Mouse (Mus musculus) kidney, adult 11 months (tissue): ENCODE data around the gene Tgfb3.
A peak's percentile ranks its signal among the peaks of the same experiment; 100 is the strongest.

ENCODE experiments used
- DNase-seq: peaks from one replicate; pipeline ENCODE4 v3.0.0; 2022

Gene Tgfb3

GRCm38 (mm10) chr12:86027000-86027399 lies 51.8 kb downstream of the Tgfb3 start:
- DNase-seq: no peak

GRCm38 (mm10) chr12:86025480-86025879 lies 53.4 kb downstream of the Tgfb3 start:
- no peak for DNase-seq

DNA sequence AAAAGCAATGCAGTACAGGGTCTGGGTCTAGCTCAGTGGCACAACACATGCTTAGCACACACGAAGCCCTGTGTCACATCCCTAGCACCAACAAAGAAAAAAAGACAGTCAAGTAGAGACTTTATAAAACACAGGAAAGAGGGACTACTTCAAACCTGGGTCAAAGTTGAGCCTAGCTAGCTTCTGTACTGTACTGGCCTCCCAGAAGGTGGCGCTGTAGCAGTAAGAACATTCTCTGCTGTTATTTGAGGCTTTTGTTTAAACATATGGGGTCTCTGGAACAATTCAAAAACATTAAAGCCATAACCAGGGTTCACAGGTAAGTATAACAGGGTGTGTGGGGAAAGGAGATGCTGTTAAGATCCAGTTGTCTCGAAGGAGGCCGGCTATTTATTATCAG lies 54.4 kb downstream of the Tgfb3 start:
- DNase-seq: no peak

- DNase-seq: peak; percentile 10
These were observed 55.6 kb downstream of the Tgfb3 start for GRCm38 (mm10) chr12:86023081-86023871.

- DNase-seq: no peak
These were observed 56.4 kb downstream of the Tgfb3 start for GRCm38 (mm10) chr12:86022282-86022984.

DNA sequence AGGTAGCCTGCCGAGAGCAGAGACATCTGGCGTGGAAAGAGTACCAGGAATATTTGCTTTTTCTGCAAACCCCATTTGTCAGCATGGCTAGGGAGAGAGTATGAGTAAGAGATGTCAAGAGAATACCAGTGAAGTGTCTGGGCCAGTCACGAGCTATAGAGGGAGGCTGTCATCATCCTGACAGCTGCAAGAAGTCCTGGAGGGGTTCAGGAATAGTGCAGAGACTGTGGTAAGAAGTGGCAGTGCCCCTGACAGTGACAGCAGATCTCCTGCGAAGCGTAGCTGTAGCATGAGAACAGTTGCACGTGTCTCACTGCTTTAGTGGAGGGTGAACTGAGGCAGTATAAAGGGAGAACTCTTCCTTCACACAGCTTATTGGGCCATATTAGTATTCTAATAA lies 57.3 kb downstream of the Tgfb3 start:
- DNase-seq: no peak

- DNase-seq: no peak
These were observed 61.5 kb downstream of the Tgfb3 start for GRCm38 (mm10) chr12:86017360-86017759.

GRCm38 (mm10) chr12:86015114-86015513 lies 63.7 kb downstream of the Tgfb3 start:
- DNase-seq: no peak

- no peak for DNase-seq
These were observed 64.2 kb downstream of the Tgfb3 start for GRCm38 (mm10) chr12:86014621-86015020.

GRCm38 (mm10) chr12:86014174-86014573 lies 64.7 kb downstream of the Tgfb3 start:
- DNase-seq: no peak

- DNase-seq: no peak
These were observed 66.6 kb downstream of the Tgfb3 start for GRCm38 (mm10) chr12:86012195-86012594.

DNA sequence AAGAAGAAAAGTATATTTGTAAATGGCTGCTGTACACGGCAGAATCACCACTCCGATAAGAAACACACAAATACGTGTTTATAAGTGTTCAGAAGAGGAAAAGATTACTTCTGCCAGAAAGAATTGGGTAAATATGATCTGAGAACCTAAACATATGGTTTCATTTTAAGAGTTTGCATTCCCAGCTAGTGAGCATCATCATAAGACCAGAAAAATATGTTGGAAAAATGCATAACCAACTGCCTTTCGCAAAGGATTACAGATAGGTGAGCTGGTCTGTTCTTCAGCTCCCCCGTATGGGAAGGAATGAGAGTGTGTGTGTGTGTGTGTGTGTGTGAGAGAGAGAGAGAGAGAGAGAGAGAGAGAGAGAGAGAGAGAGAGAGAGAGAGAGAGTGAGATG lies 68.2 kb downstream of the Tgfb3 start:
- no peak for DNase-seq

DNA sequence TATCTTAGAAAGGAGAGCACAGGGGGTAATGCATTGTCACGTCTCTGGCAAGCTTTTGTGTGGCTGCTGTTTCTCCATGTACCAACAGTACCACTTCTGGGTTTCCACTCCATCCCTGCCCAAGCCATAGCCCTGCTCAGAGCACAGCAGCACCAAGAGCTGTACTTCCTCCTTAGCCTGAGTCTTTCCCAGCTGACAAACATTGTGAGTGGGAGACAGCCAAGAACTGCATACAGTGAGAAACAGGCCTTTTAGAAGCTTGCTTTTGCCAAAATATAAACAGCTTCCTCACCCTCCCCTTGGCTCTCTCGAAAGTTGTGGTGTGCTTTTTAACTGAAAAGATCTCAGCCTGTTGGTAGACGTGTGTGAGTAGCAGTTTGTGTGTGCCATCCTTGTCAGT lies 71.5 kb downstream of the Tgfb3 start:
- no peak for DNase-seq
